In the genomic region with DNA sequence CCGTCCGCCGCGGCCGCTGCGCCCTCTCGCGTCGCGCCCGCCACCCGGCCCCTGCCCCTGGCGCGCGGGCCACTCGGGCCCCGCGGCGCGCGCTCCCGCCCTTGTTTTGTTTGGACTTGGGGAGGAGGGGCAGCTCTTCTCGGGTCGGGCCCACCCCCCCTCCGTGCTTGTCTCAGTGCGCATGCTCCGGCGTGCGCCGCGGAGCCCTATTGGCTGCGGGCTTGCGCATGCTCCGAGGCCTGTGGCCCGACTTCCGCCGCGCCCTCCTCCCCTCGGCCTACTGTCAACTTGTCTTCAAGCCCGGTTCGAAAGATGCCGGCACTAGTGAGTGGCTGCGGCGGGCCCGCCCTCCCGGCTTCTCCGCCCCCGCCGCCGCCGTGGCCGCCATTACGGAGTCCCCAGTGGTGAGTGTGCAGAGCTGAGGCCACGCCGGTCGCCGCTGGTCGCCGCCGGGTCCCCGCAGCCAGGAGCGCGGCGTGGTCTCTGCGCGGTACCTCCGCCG, we compare ENCODE assay signal across 8 mouse cellular contexts. TPM values are rescaled to one million over a fixed set of nuclear protein-coding genes. Genes with fewer than 3 reads are reported as not detected.
A peak's percentile ranks its signal among the peaks of the same experiment; 100 is the strongest.
DNase-seq lines count a peak whose midpoint lies in the region; ATAC-seq lines count a peak whose summit lies in the region.

No protein-coding gene starts in this region.

- DNase-seq in Muller cell, postnatal 12 days (ENCODE audit: inconsistent ontology term): peak; percentile 99
- DNase-seq in cerebellum, adult 9-11 months: peak; percentile 98
- DNase-seq in frontal cortex, adult 2 months (ENCODE audit: extremely low spot score in 1 of 2, low spot score in 1 of 2): peak; percentile 97 to 98
- peak; percentile 99 for DNase-seq in hindbrain, embryonic 11.5 days (ENCODE audit: low spot score)
- peak; percentile 97 to 99 for DNase-seq in layer of hippocampus, postnatal 10 days (ENCODE audit: low spot score in 2 of 2)
- peak; percentile 99 for DNase-seq in lung, postnatal 10 days
- peak; percentile 99 for DNase-seq in ovary, postnatal 36 days (ENCODE audit: low spot score)
- peak; percentile 99 for DNase-seq in thymus, postnatal 25 days

- H3K36me3 ChIP-seq in hindbrain, embryonic 11.5 days (ENCODE audit: control insufficient read depth, insufficient read depth, low read length): no peaks in the 10 kb centered on the region

- H3K27me3 ChIP-seq in hindbrain, embryonic 11.5 days (ENCODE audit: control insufficient read depth, insufficient read depth, low read length): no peaks in the 10 kb centered on the region

- peak overlapping the region; percentile 80 for H3K4me2 ChIP-seq in hindbrain, embryonic 11.5 days (replicated peaks; ENCODE audit: low read depth, low read length)

- ATAC-seq in hindbrain, embryonic 11.5 days (ENCODE audit: low FRiP score): peak; percentile 96

- 1% methylated on average over 42 of the region's 68 CpGs for WGBS in hindbrain, embryonic 11.5 days

- peaks cover 5% of the 10 kb centered on the region; the same call in 1 of the 2 replicates for H3K4me1 ChIP-seq in hindbrain, embryonic 11.5 days (replicated peaks; ENCODE audit: control insufficient read depth, insufficient read depth, low read length)

- peak overlapping the region; percentile 98 for H3K9ac ChIP-seq in hindbrain, embryonic 11.5 days (ENCODE audit: low read depth, low read length)

- peak overlapping the region; percentile 99 for H3K27ac ChIP-seq in hindbrain, embryonic 11.5 days (ENCODE audit: low read depth, low read length)

- H3K9me3 ChIP-seq in hindbrain, embryonic 11.5 days (ENCODE audit: control insufficient read depth, low read length): no peaks in the 10 kb centered on the region

- peak overlapping the region; percentile 100 for H3K4me3 ChIP-seq in hindbrain, embryonic 11.5 days (ENCODE audit: low read depth, low read length)

RNA-seq across cellular contexts. Expression of a gene that starts 0.8 kb away (rescaled TPM):
- 171 and 179 TPM in 2 replicates for polyA plus RNA-seq in frontal cortex, adult 2 months (2012; rRNA removed)
- 179 and 183 TPM in 2 replicates for polyA plus RNA-seq in hindbrain, embryonic 11.5 days (2014; fragmentation: Nextera tagmentation; extraction: Ambion mirVana)
- 100 to 1,000 TPM; 158 to 161 TPM for total RNA-seq in layer of hippocampus, postnatal 10 days (2021)

RNA-seq across cellular contexts. Expression of a gene that starts 33.3 kb away (rescaled TPM):
- 62.1 and 67.9 TPM in 2 replicates for polyA plus RNA-seq in frontal cortex, adult 2 months (2012; rRNA removed)
- polyA plus RNA-seq in hindbrain, embryonic 11.5 days (2014; fragmentation: Nextera tagmentation; extraction: Ambion mirVana): 1.8 and 2.9 TPM in 2 replicates
- 10 to 100 TPM; 19.1 to 21.5 TPM for total RNA-seq in layer of hippocampus, postnatal 10 days (2021)

RNA-seq across cellular contexts. Expression of a gene that starts 33.3 kb away (rescaled TPM):
- 21.8 and 23.3 TPM in 2 replicates for polyA plus RNA-seq in frontal cortex, adult 2 months (2012; rRNA removed)
- 0.25 and 0.31 TPM in 2 replicates for polyA plus RNA-seq in hindbrain, embryonic 11.5 days (2014; fragmentation: Nextera tagmentation; extraction: Ambion mirVana)
- 10 to 100 TPM; 12.5 to 12.7 TPM for total RNA-seq in layer of hippocampus, postnatal 10 days (2021)

Comparison
In these comparisons a context has a peak if more than half of its experiments do, and no peak if none do; other contexts are left out.
1. Peak in every context shown above with its lines: DNase-seq, ATAC-seq, H3K4me3 ChIP-seq and H3K27ac ChIP-seq.
2. RNA of a gene that starts 33.3 kb away (polyA plus RNA-seq): 62.1 to 67.9 TPM in frontal cortex, adult 2 months; 1.8 to 2.9 TPM in hindbrain, embryonic 11.5 days; every median in the first group is over 10 times any median in the second.
3. RNA of a gene that starts 33.3 kb away (polyA plus RNA-seq): 21.8 to 23.3 TPM in frontal cortex, adult 2 months; 0.25 to 0.31 TPM in hindbrain, embryonic 11.5 days; every median in the first group is over 10 times any median in the second.